25 mouse cellular contexts compared by ENCODE assay signal in genomic region chr13:48723676-48724075, GRCm38 (mm10).
A peak's percentile ranks its signal among the peaks of the same experiment; 100 is the strongest.
DNase-seq lines count a peak whose midpoint lies in the region; ATAC-seq lines count a peak whose summit lies in the region.
"Had no signal": no experiment of that assay in that cellular context is flagged by ENCODE, and none has a peak within 500 bp of the region (broad histone marks: within the 10 kb centered on the region; RNA-seq: fewer than 3 reads in every experiment).

No protein-coding gene starts in this region.

- intact Hi-C loops in heart, postnatal 10 days (cut with DNase I): no loop called here

- ATAC-seq in midbrain, embryonic 14.5 days (ENCODE audit: low FRiP score, low TSS enrichment): no peak
- ATAC-seq in midbrain, embryonic 15.5 days (replicated peaks): no peak
- ATAC-seq: CD4-positive, CD25-positive, alpha-beta regulatory T cell, adult 4 months; forebrain, embryonic 15.5 days had no signal

- no peak overlapping the region for H3K27ac ChIP-seq in midbrain, embryonic 14.5 days (replicated peaks; ENCODE audit: low read depth, low read length)
- H3K27ac ChIP-seq in midbrain, embryonic 15.5 days: no peak overlapping the region
- H3K27ac ChIP-seq: embryonic facial prominence, embryonic 10.5 days; embryonic facial prominence, embryonic 13.5 days; forebrain, embryonic 15.5 days; heart, adult 2 months; heart, embryonic 10.5 days; heart, embryonic 13.5 days; hindbrain, embryonic 12.5 days; hindbrain, embryonic 15.5 days had no signal

- no peaks in the 10 kb centered on the region for H3K36me3 ChIP-seq in midbrain, embryonic 14.5 days (ENCODE audit: control insufficient read depth, insufficient read depth, low read length)
- H3K36me3 ChIP-seq in midbrain, embryonic 15.5 days (replicated peaks): no peaks in the 10 kb centered on the region
- H3K36me3 ChIP-seq: embryonic facial prominence, embryonic 10.5 days; embryonic facial prominence, embryonic 13.5 days; forebrain, embryonic 15.5 days; heart, embryonic 10.5 days; heart, embryonic 13.5 days; hindbrain, embryonic 12.5 days; hindbrain, embryonic 15.5 days had no signal

- H3K9me3 ChIP-seq in midbrain, embryonic 14.5 days (ENCODE audit: control insufficient read depth, low read length): 0 out of 2 replicates have a peak, but pooled peaks cover 3% of the 10 kb centered on the region
- H3K9me3 ChIP-seq in midbrain, embryonic 15.5 days: no peaks in the 10 kb centered on the region
- H3K9me3 ChIP-seq: hindbrain, embryonic 12.5 days; hindbrain, embryonic 15.5 days had no signal

- no peak overlapping the region for H3K4me2 ChIP-seq in midbrain, embryonic 14.5 days (ENCODE audit: low read length)
- H3K4me2 ChIP-seq in midbrain, embryonic 15.5 days: no peak overlapping the region
- H3K4me2 ChIP-seq: embryonic facial prominence, embryonic 13.5 days; forebrain, embryonic 15.5 days; heart, embryonic 13.5 days; hindbrain, embryonic 12.5 days; hindbrain, embryonic 15.5 days had no signal

- no peak overlapping the region for H3K4me3 ChIP-seq in midbrain, embryonic 14.5 days (replicated peaks; ENCODE audit: low read depth, low read length)
- H3K4me3 ChIP-seq in midbrain, embryonic 15.5 days: no peak overlapping the region
- H3K4me3 ChIP-seq: embryonic facial prominence, embryonic 10.5 days; embryonic facial prominence, embryonic 13.5 days; erythroblast, embryonic 14.5 days; forebrain, embryonic 15.5 days; heart, adult 2 months; heart, embryonic 10.5 days; heart, embryonic 13.5 days; hindbrain, embryonic 12.5 days; hindbrain, embryonic 15.5 days had no signal

- no peak overlapping the region for H3K9ac ChIP-seq in midbrain, embryonic 14.5 days (replicated peaks; ENCODE audit: low read length)
- H3K9ac ChIP-seq in midbrain, embryonic 15.5 days: no peak overlapping the region
- H3K9ac ChIP-seq: embryonic facial prominence, embryonic 13.5 days; forebrain, embryonic 15.5 days; heart, embryonic 13.5 days; hindbrain, embryonic 12.5 days; hindbrain, embryonic 15.5 days had no signal

- peak; percentile 61 for DNase-seq in midbrain, embryonic 14.5 days
- DNase-seq in ZHBTc4 (ENCODE audit: low read depth, low spot score): peak; percentile 27
- peak; percentile 8 for DNase-seq in retina, embryonic 14.5 days (ENCODE audit: low spot score)
- no peak for DNase-seq in ovary, adult 18-20 months (ENCODE audit: low spot score)
- no peak for DNase-seq in heart, postnatal 10 days
- DNase-seq: adrenal gland, postnatal 10 days; adrenal gland, postnatal 36 days; cerebellum, adult 11 months; cerebellum, adult 2 months; cerebellum, adult 9-11 months; cerebellum, postnatal 36 days; embryo, embryonic 11 days; gastrocnemius, postnatal 10 days; gastrocnemius, postnatal 36 days; heart, adult 2 months had no signal

- no peaks in the 10 kb centered on the region for H3K4me1 ChIP-seq in midbrain, embryonic 14.5 days (ENCODE audit: control insufficient read depth, insufficient read depth, low read length)
- H3K4me1 ChIP-seq in midbrain, embryonic 15.5 days: no peaks in the 10 kb centered on the region
- H3K4me1 ChIP-seq: embryonic facial prominence, embryonic 10.5 days; embryonic facial prominence, embryonic 13.5 days; forebrain, embryonic 15.5 days; heart, embryonic 13.5 days; hindbrain, embryonic 12.5 days; hindbrain, embryonic 15.5 days had no signal

- 6% methylated on average over 8 of the region's 8 CpGs for WGBS in midbrain, embryonic 14.5 days
- WGBS in midbrain, embryonic 15.5 days: 6% methylated on average over 8 of the region's 8 CpGs

- H3K27me3 ChIP-seq in midbrain, embryonic 14.5 days (ENCODE audit: control insufficient read depth, insufficient read depth, low read length): no peaks in the 10 kb centered on the region
- peaks cover 3% of the 10 kb centered on the region; the same call in 1 of the 2 replicates for H3K27me3 ChIP-seq in midbrain, embryonic 15.5 days (replicated peaks)
- H3K27me3 ChIP-seq: forebrain, embryonic 15.5 days had no signal

Comparison
In these comparisons a context has a peak if more than half of its experiments do, and no peak if none do; other contexts are left out.
1. DNase-seq: peak in midbrain, embryonic 14.5 days (single experiment), ZHBTc4 (single experiment) and retina, embryonic 14.5 days (single experiment); none in ovary, adult 18-20 months (single experiment) and heart, postnatal 10 days (0 of 2).